Mouse (Mus musculus): ENCODE results near the gene Coro7. TPM values are rescaled to one million over a fixed set of nuclear protein-coding genes. Genes with fewer than 3 reads are reported as not detected.

The Coro7 gene
- polyA plus RNA-seq, 1 experiment from 2014 or later: 11.2 TPM

- WGBS: 82% methylated on average over 3 of the region's 3 CpGs
- Histone ChIP-seq H3K27me3 (no peaks in the 10 kb centered on the region), H3K27ac (no peak overlapping the region), H3K36me3 (no peaks in the 10 kb centered on the region), H3K4me3 (no peak overlapping the region), H3K4me1 (replicated peaks) (peaks cover 94% of the 10 kb centered on the region), H3K9me3 (replicated peaks) (no peaks in the 10 kb centered on the region), H3K4me2 (no peak overlapping the region), H3K9ac (no peak overlapping the region)
- no peak for ATAC-seq (replicated peaks; ENCODE audit: insufficient number of reproducible peaks, insufficient read depth, low FRiP score, low read depth)
These were observed 80.0 kb downstream of the Coro7 start for GRCm38 (mm10) chr16:4599616-4600015.

GRCm38 (mm10) chr16:4598891-4599543 lies 80.6 kb downstream of the Coro7 start:
- H3K9ac ChIP-seq: no peak overlapping the region
- H3K4me2 ChIP-seq: peak overlapping the region; percentile 17; the same call in 1 of the 2 replicates
- H3K4me3 ChIP-seq: no peak overlapping the region
- ATAC-seq (replicated peaks; ENCODE audit: insufficient number of reproducible peaks, insufficient read depth, low FRiP score, low read depth): no peak
- no peaks in the 10 kb centered on the region for H3K36me3 ChIP-seq
- H3K27me3 ChIP-seq: no peaks in the 10 kb centered on the region
- no peaks in the 10 kb centered on the region for H3K9me3 ChIP-seq (replicated peaks)
- WGBS: 26% methylated on average over 6 of the region's 6 CpGs
- peaks cover 88% of the 10 kb centered on the region for H3K4me1 ChIP-seq (replicated peaks)
- peak overlapping the region; percentile 38; the same call in 1 of the 2 replicates for H3K27ac ChIP-seq

- H3K9ac ChIP-seq: no peak overlapping the region
- H3K9me3 ChIP-seq (replicated peaks): no peaks in the 10 kb centered on the region
- no peaks in the 10 kb centered on the region for H3K27me3 ChIP-seq
- 0 out of 2 replicates have a peak overlapping the region, but pooled peaks have one; percentile 96 for H3K27ac ChIP-seq
- 63% methylated on average over 5 of the region's 5 CpGs for WGBS
- H3K4me2 ChIP-seq: peak overlapping the region; percentile 5; the same call in 1 of the 2 replicates
- H3K4me1 ChIP-seq (replicated peaks): peaks cover 86% of the 10 kb centered on the region
- H3K4me3 ChIP-seq: no peak overlapping the region
- H3K36me3 ChIP-seq: no peaks in the 10 kb centered on the region
- ATAC-seq (replicated peaks; ENCODE audit: insufficient number of reproducible peaks, insufficient read depth, low FRiP score, low read depth): no peak
These were observed 81.5 kb downstream of the Coro7 start for GRCm38 (mm10) chr16:4598041-4598440.

- WGBS: 49% methylated on average over 7 of the region's 7 CpGs
- H3K36me3 ChIP-seq: no peaks in the 10 kb centered on the region
- H3K4me2 ChIP-seq: peak overlapping the region; percentile 76; the same call in 1 of the 2 replicates
- peaks cover 86% of the 10 kb centered on the region for H3K4me1 ChIP-seq (replicated peaks)
- H3K27me3 ChIP-seq: no peaks in the 10 kb centered on the region
- H3K9ac ChIP-seq: no peak overlapping the region
- H3K4me3 ChIP-seq: no peak overlapping the region
- H3K27ac ChIP-seq: peak overlapping the region; percentile 96; the same call in 1 of the 2 replicates
- no peak for ATAC-seq (replicated peaks; ENCODE audit: insufficient number of reproducible peaks, insufficient read depth, low FRiP score, low read depth)
- no peaks in the 10 kb centered on the region for H3K9me3 ChIP-seq (replicated peaks)
These were observed 82.3 kb downstream of the Coro7 start for GRCm38 (mm10) chr16:4597296-4597695.

- no peaks in the 10 kb centered on the region for H3K27me3 ChIP-seq
- peak overlapping the region; percentile 96; the same call in 1 of the 2 replicates for H3K27ac ChIP-seq
- no peak for ATAC-seq (replicated peaks; ENCODE audit: insufficient number of reproducible peaks, insufficient read depth, low FRiP score, low read depth)
- peak overlapping the region; percentile 76 for H3K4me2 ChIP-seq
- 62% methylated on average over 2 of the region's 2 CpGs for WGBS
- no peaks in the 10 kb centered on the region for H3K9me3 ChIP-seq (replicated peaks)
- no peaks in the 10 kb centered on the region for H3K36me3 ChIP-seq
- H3K4me3 ChIP-seq: no peak overlapping the region
- peaks cover 86% of the 10 kb centered on the region for H3K4me1 ChIP-seq (replicated peaks)
- H3K9ac ChIP-seq: no peak overlapping the region
These were observed 82.7 kb downstream of the Coro7 start for GRCm38 (mm10) chr16:4596836-4597235.

GRCm38 (mm10) chr16:4596141-4596728 lies 83.3 kb downstream of the Coro7 start:
- H3K4me1 ChIP-seq (replicated peaks): peaks cover 83% of the 10 kb centered on the region
- peak overlapping the region; percentile 76 for H3K4me2 ChIP-seq
- H3K4me3 ChIP-seq: peak overlapping the region; percentile 92
- no peaks in the 10 kb centered on the region for H3K27me3 ChIP-seq
- H3K36me3 ChIP-seq: no peaks in the 10 kb centered on the region; the same call in 1 of the 2 replicates
- no peak for ATAC-seq (replicated peaks; ENCODE audit: insufficient number of reproducible peaks, insufficient read depth, low FRiP score, low read depth)
- WGBS: 19% methylated on average over 3 of the region's 3 CpGs
- H3K9me3 ChIP-seq (replicated peaks): no peaks in the 10 kb centered on the region
- peak overlapping the region; percentile 96 for H3K27ac ChIP-seq
- peak overlapping the region; percentile 93 for H3K9ac ChIP-seq

GRCm38 (mm10) chr16:4595527-4595963 lies 84.0 kb downstream of the Coro7 start:
- ATAC-seq (replicated peaks; ENCODE audit: insufficient number of reproducible peaks, insufficient read depth, low FRiP score, low read depth): no peak
- Histone ChIP-seq H3K4me2 (peak overlapping the region; percentile 76), H3K27ac (peak overlapping the region; percentile 96), H3K36me3 (peaks cover 6% of the 10 kb centered on the region), H3K4me1 (replicated peaks) (peaks cover 76% of the 10 kb centered on the region), H3K9ac (peak overlapping the region; percentile 93), H3K9me3 (replicated peaks) (no peaks in the 10 kb centered on the region), H3K27me3 (no peaks in the 10 kb centered on the region), H3K4me3 (peak overlapping the region; percentile 92)
- 3% methylated on average over 5 of the region's 5 CpGs for WGBS

- 1% methylated on average over 51 of the region's 52 CpGs for WGBS
- Histone ChIP-seq H3K9ac (peak overlapping the region; percentile 93), H3K4me1 (replicated peaks) (peaks cover 70% of the 10 kb centered on the region), H3K27ac (peak overlapping the region; percentile 96), H3K27me3 (no peaks in the 10 kb centered on the region), H3K4me2 (peak overlapping the region; percentile 76), H3K9me3 (replicated peaks) (no peaks in the 10 kb centered on the region), H3K4me3 (peak overlapping the region; percentile 92), H3K36me3 (peaks cover 12% of the 10 kb centered on the region)
- ATAC-seq (replicated peaks; ENCODE audit: insufficient number of reproducible peaks, insufficient read depth, low FRiP score, low read depth): peak; percentile 31
These were observed 84.6 kb downstream of the Coro7 start for GRCm38 (mm10) chr16:4594814-4595526.

GRCm38 (mm10) chr16:4593971-4594813 lies 85.4 kb downstream of the Coro7 start, which contains the start of gene Glis2:
Gene Glis2, plus strand, starts transcription at chr16:4594713.
- Histone ChIP-seq H3K27ac (peak within 1 kb of the TSS; percentile 96), H3K9me3 (replicated peaks) (no peaks in the 10 kb centered on the region), H3K9ac (peak within 1 kb of the TSS; percentile 93), H3K4me2 (peak within 1 kb of the TSS; percentile 76), H3K36me3 (peaks cover 12% of the 10 kb centered on the region), H3K4me3 (peak within 1 kb of the TSS; percentile 92), H3K27me3 (no peaks in the 10 kb centered on the region), H3K4me1 (replicated peaks) (peaks cover 62% of the 10 kb centered on the region)
- peak; percentile 87 for ATAC-seq (replicated peaks; ENCODE audit: insufficient number of reproducible peaks, insufficient read depth, low FRiP score, low read depth)
- under 1% methylated on average over 31 of the region's 74 CpGs for WGBS

- Histone ChIP-seq H3K27me3 (no peaks in the 10 kb centered on the region), H3K27ac (peak overlapping the region; percentile 96), H3K9ac (peak overlapping the region; percentile 93), H3K36me3 (peaks cover 12% of the 10 kb centered on the region), H3K4me2 (peak overlapping the region; percentile 76), H3K9me3 (replicated peaks) (no peaks in the 10 kb centered on the region), H3K4me3 (peak overlapping the region; percentile 92), H3K4me1 (replicated peaks) (peaks cover 52% of the 10 kb centered on the region)
- ATAC-seq (replicated peaks; ENCODE audit: insufficient number of reproducible peaks, insufficient read depth, low FRiP score, low read depth): no peak
- WGBS: 14% methylated on average over 32 of the region's 32 CpGs
These were observed 86.4 kb downstream of the Coro7 start for GRCm38 (mm10) chr16:4592909-4593875.
